Mouse (Mus musculus) left cerebral cortex, adult 9 months (tissue): Measurements from ENCODE around the gene Kcnip1.
A peak's percentile ranks its signal among the peaks of the same experiment; 100 is the strongest.

Experiments
- DNase-seq, 2 experiments: peaks; one replicate each; pipeline ENCODE4 v3.0.0; 2022; ENCODE audit warnings: low spot score in 2 of 2

Kcnip1 gene

DNA sequence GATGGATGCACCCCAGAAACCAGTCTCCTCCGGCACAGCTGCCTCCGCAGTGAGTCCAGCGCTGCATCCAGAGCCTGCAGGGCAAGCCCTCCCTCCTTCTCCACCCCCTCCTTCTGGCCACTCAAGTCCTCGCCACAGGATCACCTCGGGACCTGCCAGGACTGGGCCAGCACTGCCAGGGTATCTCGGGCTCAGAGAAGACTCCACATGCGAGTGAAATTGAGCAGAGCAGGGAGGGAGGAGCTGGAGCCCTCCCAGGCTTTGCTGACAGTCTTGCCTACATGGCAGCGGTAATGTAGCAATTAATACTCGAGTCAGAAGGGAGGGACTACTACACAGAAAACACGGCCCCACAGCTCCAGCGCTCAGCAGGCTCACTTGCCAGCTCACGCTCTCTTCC lies at the start of gene Kcnip1:
Kcnip1 (minus strand) TSS at position 215 of the 400 bp plus-strand sequence.
- no peak for DNase-seq

DNA sequence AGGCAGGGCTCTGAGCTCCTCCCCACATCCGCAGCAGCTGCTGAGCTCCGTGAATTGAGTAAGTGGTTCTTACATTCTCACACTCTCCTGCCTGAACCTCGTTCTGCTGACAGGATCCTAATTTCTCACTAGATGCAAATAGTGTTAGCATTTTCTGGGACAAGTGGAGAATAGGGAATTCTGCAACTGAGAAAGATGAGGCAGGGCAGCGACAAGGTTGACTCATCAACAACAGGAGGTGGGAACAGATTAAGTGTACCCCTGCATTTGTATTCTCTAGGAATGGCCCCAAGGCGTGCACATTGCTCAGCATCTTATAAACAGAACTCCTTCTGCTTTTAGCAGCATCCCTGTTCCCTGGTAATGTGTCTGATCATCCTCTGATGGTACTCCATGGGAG lies 47.1 kb upstream of the Kcnip1 start:
- DNase-seq = peak in 1 of 2 experiments; percentile 13

DNA sequence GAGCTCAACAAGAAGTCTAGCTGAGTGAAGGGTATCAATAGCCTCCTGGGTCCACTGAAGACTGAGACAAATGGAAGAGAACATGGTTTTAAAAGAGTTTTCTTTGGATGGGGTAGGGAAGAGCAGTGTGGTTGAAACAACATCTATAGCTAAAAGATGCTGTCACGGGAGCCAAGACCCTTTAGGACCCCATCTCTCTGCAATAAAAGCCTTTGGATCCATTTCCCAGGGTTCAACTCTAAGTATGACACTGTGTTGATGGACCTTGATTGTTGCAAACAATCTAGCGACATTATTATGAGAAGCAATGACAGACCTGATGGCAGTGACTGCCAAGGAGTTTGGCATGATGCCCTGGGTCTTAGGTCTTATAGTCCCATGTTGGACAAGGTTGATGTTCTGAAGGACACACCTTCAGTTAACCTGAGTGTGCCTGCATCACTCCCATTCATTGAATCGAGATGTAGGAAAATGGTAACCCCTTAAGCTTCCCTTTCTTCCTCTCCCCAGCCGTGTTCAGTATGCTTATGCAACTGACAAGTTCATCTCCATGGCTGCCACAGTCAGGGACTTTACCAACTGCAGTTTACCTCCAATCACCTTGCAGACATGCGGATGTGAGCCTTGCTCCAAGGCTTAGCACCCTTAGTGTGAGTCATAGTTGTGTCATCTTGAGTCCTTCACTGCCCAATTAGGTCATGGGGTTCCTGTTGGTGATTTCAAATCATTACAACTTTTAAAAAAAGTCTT lies 43.1 kb upstream of the Kcnip1 start:
- no peak for DNase-seq

DNA sequence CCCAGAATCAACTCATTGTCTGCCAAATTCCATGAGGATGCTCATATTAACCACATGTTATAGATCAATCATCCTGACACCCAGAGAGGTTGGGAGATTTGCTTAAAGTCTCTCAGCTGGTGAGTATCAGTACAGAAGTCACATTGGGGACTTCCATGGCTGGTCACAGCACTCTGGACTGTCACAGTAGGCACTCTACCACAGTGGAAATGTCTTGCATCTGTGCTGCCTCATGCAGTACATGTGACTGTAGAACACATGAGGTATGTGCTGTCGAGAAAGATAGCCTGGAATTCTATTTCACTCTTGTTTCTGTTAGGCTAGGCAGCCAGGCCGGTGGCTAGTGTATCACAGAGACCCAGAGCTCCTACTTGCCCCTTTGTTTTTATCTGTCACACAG lies 41.8 kb upstream of the Kcnip1 start:
- no peak for DNase-seq

DNA sequence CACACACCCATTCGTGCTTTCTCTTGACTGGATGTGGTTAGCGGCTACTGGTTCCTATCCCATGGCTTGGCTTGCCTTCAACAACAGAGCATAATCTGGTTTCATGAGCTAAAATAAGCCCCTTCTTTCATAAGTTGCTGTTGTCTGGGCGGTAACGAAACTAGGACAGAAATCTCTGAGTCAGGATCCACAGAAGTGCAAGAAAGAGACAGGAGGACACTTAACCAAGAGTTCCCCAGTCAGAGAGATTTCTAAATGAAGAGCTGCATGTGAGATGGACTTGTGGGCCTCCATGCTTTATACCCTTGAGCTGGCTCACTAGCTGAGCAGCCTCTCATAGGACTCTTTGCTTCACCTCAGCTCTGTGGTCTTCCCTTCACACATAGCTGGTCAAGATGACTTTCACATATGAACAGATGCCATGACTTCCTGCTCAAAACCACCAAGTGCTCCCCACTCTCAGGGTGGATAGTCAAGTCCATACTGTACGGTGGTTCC lies 41.1 kb upstream of the Kcnip1 start:
- DNase-seq = peak in 1 of 2 experiments; percentile 59

DNA sequence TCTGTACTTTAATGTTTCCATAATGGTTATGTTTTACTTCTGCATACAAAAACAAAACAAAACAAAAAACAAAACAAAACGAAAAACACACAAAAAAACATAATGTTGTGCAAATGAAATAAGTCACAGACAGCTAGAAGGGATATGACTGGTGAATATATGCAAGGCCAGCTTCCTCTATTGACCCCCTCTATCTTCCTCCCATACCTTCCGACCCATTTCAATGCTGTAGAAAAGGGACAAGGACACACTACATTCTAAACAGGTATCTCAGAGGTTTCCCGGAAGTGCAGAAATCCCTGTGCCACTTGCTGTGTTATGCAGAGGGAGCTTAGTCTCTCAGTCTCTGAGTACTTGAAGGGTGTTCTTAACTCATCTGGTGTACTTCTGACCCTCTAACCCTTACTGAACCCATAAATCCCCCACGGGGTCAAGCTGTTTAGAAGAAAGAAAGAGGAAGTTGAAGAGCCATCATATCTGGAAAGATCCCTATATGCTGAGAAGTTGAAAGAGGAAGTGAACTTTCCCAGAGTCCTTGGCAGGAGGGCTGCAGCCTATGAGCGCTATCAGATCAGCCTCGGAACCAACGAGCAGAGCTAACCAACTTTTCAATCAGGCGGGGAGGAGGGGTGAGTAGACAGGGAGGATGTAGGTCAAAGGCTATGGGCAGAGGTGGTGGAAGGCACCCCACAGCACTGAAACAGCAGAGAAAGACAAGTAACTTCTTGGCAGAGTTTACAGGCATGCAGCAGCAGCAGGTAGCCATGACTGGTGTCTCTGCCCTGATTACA lies 38.3 kb upstream of the Kcnip1 start:
- DNase-seq = no peak

DNA sequence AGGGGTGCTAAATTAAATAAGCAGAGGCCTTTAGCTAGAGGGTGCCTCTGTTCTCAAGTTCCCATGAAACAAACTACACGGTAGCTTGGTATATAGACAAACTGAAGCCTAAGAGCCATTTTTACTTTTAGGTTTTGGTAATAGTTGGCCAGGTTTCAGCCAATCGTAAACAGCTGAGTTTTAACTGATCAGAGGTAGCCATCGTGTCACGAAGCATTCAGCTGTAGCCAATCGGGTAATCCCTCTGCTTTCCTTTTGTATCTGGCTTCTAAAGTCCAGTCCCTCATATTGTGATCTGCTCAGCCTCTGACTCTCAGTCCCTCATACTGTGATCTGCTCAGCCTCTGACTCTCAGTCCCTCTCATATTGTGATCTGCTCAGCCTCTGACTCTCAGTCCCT lies 36.7 kb upstream of the Kcnip1 start:
- no peak for DNase-seq

DNA sequence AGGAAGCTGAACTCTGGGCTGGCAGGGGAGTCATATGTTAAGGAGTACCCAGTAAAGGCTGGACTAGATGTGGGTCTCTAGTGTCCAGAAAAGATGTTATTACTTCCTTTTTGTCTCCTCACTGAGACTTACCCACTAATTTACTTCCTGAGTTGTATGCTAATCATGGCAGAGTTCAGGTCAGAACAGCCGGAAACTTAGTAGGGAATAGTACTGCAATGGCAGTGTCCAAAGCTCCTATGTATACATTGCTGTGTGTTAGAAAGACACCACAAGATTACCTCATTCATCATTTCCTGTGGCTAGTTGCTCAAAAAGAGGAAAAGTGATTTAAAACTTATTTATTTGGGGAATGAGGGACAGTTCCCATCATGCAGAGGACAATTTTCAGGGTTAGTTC lies 32.1 kb upstream of the Kcnip1 start:
- DNase-seq = no peak

DNA sequence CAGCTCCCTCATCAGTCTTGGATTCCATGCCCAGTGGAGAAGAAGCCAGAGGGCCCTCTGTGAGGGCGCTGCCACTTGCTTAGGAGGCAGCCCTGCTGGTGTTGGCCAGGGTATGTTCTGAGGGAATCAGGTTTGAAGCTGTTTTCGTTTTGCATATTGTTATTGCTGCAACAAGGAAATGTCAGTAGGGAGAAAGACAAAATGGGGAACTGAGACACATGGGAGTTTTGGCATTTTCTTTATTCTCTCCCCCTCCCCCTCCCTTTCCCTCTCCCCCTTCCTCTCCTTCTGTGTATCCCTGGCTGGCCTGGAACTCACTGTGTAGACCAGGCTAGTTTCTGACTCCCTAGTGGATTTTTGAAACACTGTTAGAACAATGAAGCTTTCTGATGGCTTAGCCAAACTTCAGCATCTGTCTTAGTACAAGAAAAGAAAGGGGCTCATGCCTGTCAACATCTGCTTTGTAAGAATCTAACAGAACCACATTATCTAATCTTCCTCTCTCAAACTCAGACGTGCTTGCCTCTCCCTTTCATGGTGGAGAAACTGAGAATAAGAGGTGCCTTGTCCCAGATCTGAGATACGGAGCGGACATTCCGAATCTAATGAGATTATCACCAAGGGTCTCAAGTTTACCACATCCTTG lies 19.2 kb upstream of the Kcnip1 start:
- DNase-seq = no peak

DNA sequence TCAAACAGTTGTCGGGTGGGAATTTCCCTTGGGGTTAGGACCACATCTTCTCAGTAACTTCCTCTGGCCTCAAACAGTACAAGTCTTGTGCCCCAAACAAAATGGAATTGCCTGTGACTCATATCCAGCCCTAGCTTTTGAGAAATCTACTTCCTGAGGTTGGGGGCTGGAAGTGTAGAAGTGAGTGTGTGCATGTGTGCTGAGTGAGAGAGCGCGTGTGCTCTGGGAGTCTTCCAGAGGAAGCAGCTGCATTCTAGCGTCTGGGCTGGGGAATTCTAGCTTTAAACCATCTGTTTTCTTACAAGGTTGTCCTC lies 17.9 kb upstream of the Kcnip1 start:
- DNase-seq = peak in 1 of 2 experiments; percentile 34

DNA sequence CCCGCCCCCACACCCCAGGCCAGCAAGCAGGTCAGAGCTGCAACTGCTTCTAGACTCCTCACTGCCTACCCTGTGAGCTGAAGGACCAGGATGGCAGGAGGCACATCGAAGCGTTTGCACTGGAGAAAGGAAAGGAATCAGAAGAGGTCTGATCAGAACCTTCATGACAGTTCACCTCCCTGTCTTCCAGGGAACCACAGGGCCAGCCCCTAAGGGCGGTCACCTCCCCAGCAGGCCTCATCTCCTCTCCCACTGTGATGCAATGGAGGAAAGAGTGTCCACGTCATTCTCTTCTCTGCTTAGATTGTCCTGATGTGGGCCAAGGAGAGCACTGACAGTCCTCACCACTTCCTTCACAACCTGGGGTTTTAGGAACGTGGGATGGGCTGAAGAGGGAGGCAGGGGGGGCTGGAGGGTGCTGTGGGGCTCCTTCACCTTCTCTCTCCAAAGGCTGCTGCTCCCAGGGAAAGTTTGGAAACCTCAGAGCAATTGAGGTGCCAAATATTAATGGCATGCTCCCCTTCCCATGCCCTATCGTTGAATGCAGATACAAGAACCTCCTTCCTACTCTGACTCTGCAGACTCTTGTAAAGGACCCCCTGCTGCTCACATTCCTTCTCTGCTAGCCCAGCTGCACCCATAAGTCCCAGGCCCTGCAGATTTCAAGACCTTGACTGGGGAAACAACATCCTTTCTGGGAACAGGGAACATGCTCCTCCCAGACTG lies 17.3 kb upstream of the Kcnip1 start:
- DNase-seq = no peak

DNA sequence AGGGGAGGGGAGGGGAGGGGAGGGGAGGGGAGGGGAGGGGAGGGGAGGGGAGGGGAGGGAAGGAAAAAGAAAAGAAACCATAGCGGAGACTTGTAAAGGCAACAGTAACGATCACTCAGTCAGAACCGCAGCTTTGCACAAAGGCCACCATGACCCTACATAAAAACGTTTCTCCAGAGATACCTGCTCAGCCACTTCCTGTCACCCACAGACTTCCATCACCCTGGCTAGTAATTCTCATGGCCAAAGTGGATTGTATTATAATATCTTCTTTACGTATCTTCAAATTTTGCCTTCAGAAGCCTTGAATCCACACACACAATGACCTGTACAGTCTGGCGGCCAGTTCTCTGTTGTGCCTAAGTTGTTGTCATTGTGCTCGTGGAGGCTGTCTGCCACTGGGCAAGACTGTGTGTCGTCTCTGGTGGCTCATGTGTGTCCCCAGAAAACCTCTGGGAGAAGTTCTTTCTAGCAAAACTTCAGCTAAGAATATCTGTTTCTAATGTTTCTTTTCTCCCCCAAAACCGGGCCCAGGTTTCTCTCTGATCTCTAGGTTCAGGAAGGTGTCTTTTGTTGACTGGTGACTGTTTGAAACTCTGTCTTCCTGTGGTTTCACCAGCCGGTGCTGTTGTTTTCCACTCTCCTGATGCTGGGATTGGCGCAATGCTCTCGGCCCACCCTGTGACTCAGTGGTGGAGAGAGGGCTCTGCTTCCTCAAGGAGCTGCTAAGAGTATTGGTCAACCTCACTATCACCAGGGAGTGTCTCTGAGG lies 16.6 kb upstream of the Kcnip1 start:
- no peak for DNase-seq

DNA sequence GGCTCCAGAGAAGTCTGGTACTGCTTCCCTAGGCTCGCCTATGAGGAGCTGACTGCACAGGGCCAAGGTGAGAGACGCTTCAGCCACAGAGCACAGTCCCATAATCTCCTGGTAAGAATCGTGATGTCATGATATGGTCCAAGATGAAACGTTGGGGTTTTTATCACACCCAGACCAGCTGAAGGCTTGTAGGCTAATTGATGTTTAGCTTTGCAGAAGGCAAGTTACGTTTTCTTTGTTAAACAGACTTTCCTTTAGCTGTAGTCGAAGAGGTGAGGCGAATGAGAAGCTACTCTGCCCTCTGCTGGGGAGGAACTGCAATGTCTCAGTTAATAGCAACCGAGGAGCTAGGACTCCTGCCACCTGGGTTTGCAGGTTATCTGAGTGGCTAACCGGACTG lies 15.8 kb upstream of the Kcnip1 start:
- DNase-seq = peak in 1 of 2 experiments; percentile 65

DNA sequence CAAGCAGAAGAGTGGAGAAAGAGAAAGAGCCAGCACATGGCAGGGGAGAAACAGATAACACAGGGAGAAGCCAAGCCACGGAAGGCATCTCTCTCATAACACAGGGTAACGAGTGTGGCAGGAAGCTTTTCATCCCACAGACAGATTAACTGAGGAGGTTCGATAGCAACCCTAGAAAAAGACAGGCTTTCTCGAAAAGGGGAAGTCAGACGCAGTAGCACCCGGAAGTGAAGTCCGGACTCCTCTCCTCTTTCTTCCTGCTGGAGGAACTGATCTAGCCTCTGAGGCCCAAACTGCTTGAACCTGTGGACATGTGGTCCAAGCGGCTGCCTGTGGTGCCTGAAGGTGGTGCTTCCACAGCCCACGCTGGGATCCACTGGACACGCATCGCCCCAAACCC lies 15.3 kb upstream of the Kcnip1 start:
- DNase-seq = no peak

DNA sequence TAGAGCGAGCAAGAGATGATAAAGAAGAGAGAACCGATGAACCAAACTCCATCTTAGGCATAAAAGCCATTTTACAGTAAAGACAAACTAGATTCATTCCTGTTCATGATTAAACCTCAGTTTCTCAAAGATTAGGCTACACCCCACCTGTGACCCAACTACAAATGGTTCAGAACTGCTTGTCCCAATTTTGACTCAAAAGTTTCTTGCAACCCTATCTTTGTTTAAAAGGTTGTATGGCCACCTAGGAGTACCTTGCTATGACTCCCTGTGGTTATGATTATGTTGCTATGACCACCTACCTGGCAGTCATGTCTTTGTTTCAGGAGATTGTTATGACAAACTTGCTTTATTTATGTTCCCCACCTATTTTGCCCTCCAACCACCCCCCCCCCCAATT lies 14.7 kb upstream of the Kcnip1 start:
- DNase-seq = no peak

DNA sequence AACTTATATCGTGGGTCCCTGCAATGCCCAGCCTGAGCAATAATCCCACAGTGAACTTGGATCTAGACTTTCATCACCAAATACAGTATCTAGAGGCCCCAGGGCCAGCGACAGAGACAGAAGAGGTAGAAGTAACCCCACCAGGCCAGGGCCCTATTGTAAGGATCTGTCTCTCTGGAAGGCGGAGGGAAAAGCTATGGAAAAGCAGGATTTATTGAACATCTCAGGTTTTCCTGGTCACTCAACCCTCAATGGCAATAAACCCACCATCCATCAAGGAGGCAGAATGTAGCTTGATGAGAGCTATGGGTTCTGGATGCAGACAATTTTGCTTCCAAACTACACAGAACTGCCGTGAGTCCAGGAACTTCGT lies 9.6 kb upstream of the Kcnip1 start:
- DNase-seq = no peak

DNA sequence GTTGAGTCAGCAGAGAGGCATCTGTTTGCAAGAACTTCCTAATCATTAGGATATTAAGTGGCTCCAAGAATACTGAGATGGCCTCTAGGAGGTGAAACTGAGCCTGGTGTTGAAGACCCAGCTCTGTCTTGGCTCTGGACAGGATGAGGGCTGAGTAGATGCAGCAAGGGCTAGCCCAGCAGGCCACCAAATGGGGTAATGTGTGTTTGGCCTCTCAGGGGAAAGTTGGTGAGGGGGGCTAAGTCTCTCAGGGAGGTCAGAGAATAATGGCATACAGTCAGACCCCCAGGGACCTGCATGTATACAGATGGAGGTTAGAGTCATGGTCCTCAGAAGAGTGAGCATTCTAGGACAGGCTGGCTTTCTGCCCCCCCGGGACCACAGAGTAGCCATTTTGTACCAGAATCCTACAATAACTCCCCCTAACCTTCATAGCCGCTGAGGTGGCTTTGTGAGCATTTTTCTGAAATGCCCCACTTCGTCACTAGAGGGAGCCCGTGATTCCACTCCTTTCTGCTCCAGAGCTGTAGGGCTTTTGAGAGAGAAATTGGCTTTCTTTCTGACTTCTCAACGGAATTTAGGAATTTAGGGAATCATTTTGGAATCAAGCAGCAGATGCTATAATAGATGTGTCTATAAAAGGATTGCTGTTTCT lies 9.1 kb upstream of the Kcnip1 start:
- peak in 1 of 2 experiments; percentile 74 for DNase-seq

DNA sequence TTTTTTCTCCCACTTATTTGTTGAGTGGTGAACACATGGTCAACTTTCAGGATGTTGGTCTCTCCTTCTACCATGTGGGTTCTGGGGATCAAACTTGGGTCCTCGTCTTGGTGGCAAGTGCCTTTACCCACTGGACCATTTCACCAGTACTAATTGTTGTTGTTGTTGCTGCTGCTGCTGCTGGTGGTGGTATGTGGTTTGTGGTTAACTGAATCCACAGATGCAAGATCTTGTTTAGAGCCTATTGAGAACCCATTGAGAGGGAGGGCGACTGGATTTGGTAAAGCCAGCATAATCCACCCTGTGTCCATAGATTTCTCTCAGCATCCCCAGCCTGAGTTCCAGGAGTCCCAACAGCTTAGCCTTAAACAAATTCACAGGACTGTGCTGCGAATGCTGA lies 7.5 kb upstream of the Kcnip1 start:
- DNase-seq = no peak

DNA sequence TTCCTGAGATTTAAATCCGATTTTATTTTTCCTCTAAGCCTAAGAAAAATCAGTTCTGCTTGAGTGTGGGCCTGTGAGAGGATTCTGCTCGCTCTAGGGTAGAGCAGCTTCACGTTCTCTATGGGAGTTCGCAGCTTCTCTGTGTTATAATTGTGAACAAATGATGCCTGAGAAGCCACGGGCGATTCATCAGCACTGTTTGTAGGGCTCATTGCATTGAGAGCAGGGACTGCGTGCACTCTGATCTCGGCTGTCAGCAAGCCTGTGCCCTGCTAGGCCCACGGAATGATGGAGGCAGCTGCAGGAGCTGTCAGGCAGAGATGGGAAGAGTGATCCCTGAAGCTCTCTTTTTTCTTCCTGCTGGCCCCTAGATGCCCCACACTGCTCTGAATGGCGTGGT lies 5.3 kb upstream of the Kcnip1 start:
- DNase-seq = no peak

DNA sequence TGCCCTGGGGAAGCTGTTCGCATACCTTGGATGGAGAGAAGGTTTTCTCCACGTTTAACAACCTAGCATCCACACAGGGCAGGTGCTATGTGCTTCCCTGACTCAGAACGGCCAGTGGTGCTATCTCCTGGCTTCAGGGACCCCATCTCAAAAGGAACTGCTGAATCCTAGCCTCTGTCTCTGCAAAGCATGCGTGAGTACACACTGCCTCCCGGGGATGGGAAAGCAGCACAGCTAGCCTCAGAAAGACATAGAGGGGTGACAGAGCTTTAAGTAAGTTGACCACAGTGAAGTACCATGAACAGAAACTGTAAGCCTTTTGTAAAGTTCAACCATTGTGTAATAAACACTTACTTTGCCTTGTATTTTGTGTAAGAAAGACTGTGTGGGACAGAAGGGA lies 544 bp upstream of the Kcnip1 start:
- DNase-seq = no peak

DNA sequence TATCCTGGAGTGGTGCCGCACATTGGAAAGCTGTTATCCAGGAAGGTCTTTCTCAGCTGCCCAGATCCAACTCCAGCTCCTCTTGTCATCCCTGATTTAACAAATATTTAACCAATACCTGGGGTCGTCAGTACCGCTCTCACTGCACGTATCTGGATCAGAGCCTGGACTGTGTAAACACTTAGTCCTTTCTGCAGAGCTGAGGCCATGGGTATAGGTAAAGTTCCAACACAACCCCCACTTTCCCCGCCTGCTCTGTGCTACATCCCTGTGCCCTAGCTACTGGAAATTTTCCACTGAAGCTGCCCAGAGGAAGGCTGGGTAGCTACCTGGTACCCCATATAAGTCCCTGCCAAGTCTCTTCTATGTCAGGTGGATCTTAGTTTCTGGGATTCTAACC lies 3.0 kb downstream of the Kcnip1 start:
- DNase-seq = no peak
